8 mouse cellular contexts compared by ENCODE assay signal in genomic region chr13:60225736-60226135, GRCm38 (mm10). TPM values are rescaled to one million over a fixed set of nuclear protein-coding genes. Genes with fewer than 3 reads are reported as not detected.
A peak's percentile ranks its signal among the peaks of the same experiment; 100 is the strongest.
DNase-seq lines count a peak whose midpoint lies in the region; ATAC-seq and TF ChIP-seq lines count a peak whose summit lies in the region.

No protein-coding gene starts in this region.

- no peaks in the 10 kb centered on the region for H3K9me3 ChIP-seq in lung, embryonic 15.5 days
- no peaks in the 10 kb centered on the region for H3K9me3 ChIP-seq in embryonic facial prominence, embryonic 15.5 days (replicated peaks)
- no peaks in the 10 kb centered on the region for H3K9me3 ChIP-seq in hindbrain, embryonic 15.5 days

- DNase-seq in lung, postnatal 4 days = no peak
- no peak for DNase-seq in spleen, postnatal 14 days (ENCODE audit: low spot score in 2 of 2)
- DNase-seq in cerebellum, adult 8-10 months = no peak
- DNase-seq in layer of hippocampus, adult 11-12 months (ENCODE audit: low spot score) = no peak

- peaks cover 30% of the 10 kb centered on the region for H3K4me1 ChIP-seq in lung, embryonic 15.5 days
- peaks cover 44% of the 10 kb centered on the region for H3K4me1 ChIP-seq in embryonic facial prominence, embryonic 15.5 days
- peaks cover 6% of the 10 kb centered on the region for H3K4me1 ChIP-seq in hindbrain, embryonic 15.5 days (replicated peaks)

- H3K27ac ChIP-seq in lung, embryonic 15.5 days = peak overlapping the region; percentile 84
- peak overlapping the region; percentile 94 for H3K27ac ChIP-seq in embryonic facial prominence, embryonic 15.5 days (replicated peaks)
- peak overlapping the region; percentile 16; the same call in 1 of the 2 replicates for H3K27ac ChIP-seq in hindbrain, embryonic 15.5 days (replicated peaks)

- no peak overlapping the region for H3K4me3 ChIP-seq in lung, embryonic 15.5 days
- H3K4me3 ChIP-seq in embryonic facial prominence, embryonic 15.5 days (replicated peaks) = no peak overlapping the region
- no peak overlapping the region for H3K4me3 ChIP-seq in hindbrain, embryonic 15.5 days
- H3K4me3 ChIP-seq in myocyte = no peak overlapping the region

- peak overlapping the region; percentile 24; the same call in 1 of the 2 replicates for H3K4me2 ChIP-seq in lung, embryonic 15.5 days
- H3K4me2 ChIP-seq in embryonic facial prominence, embryonic 15.5 days (replicated peaks) = peak overlapping the region; percentile 24; the same call in 1 of the 2 replicates
- no peak overlapping the region for H3K4me2 ChIP-seq in hindbrain, embryonic 15.5 days
- H3K4me2 ChIP-seq in myocyte (ENCODE audit: low read depth) = peak overlapping the region; percentile 71

- no peak overlapping the region for H3K9ac ChIP-seq in lung, embryonic 15.5 days
- no peak overlapping the region for H3K9ac ChIP-seq in embryonic facial prominence, embryonic 15.5 days
- no peak overlapping the region for H3K9ac ChIP-seq in hindbrain, embryonic 15.5 days

- H3ac ChIP-seq in myocyte (ENCODE audit: control insufficient read depth, insufficient read length) = no peak overlapping the region

- ATAC-seq in lung, embryonic 15.5 days (ENCODE audit: borderline replicate concordance, extremely low read depth, low FRiP score, low TSS enrichment) = 0 out of 2 replicates have a peak, but pooled peaks have one; percentile 7
- ATAC-seq in embryonic facial prominence, embryonic 15.5 days (ENCODE audit: insufficient number of reproducible peaks, low FRiP score, low TSS enrichment, low read depth) = no peak
- ATAC-seq in hindbrain, embryonic 15.5 days (ENCODE audit: low FRiP score, low read depth) = no peak

- WGBS in lung, embryonic 15.5 days = 24% methylated on average over 1 of the region's 1 CpGs
- WGBS in embryonic facial prominence, embryonic 15.5 days = 47% methylated on average over 1 of the region's 1 CpGs
- 58% methylated on average over 1 of the region's 1 CpGs for WGBS in hindbrain, embryonic 15.5 days

- no peaks in the 10 kb centered on the region for H3K36me3 ChIP-seq in lung, embryonic 15.5 days
- no peaks in the 10 kb centered on the region for H3K36me3 ChIP-seq in embryonic facial prominence, embryonic 15.5 days
- H3K36me3 ChIP-seq in hindbrain, embryonic 15.5 days = no peaks in the 10 kb centered on the region
- no peaks in the 10 kb centered on the region for H3K36me3 ChIP-seq in myocyte (ENCODE audit: control insufficient read depth, insufficient read depth)

- H3K27me3 ChIP-seq in lung, embryonic 15.5 days = no peaks in the 10 kb centered on the region
- H3K27me3 ChIP-seq in embryonic facial prominence, embryonic 15.5 days = no peaks in the 10 kb centered on the region
- H3K27me3 ChIP-seq in hindbrain, embryonic 15.5 days = no peaks in the 10 kb centered on the region
- no peaks in the 10 kb centered on the region for H3K27me3 ChIP-seq in myocyte (ENCODE audit: control insufficient read depth, insufficient read depth, insufficient read length)

- no peak for TF ChIP-seq POLR2A in myocyte (IDR thresholded peaks at IDR 0.05; ENCODE audit: insufficient read length, low read depth)

- H3K79me2 ChIP-seq in myocyte (ENCODE audit: control insufficient read depth, insufficient read depth) = no peaks in the 10 kb centered on the region

TF ChIP-seq in myocyte, 11 proteins besides CTCF, POLR2A, EP300 and RAD21:
- TF ChIP-seq MAX (IDR thresholded peaks at IDR 0.05; ENCODE audit: low read depth) (no peak), REST (IDR thresholded peaks at IDR 0.05; ENCODE audit: insufficient read depth, insufficient read length) (no peak), MYOD1 (IDR thresholded peaks at IDR 0.05; ENCODE audit: control insufficient read depth in 1 of 3, insufficient read length in 2 of 3, low read depth in 2 of 3) (no peak), MYOG (IDR thresholded peaks at IDR 0.05; ENCODE audit: control insufficient read depth in 1 of 3, insufficient read depth in 1 of 3, insufficient read length in 2 of 3, low read depth in 2 of 3) (no peak)
TF ChIP-seq in myocyte: peak in this region for 0.

RNA-seq across cellular contexts. Expression of gene Gas1, which starts 48.6 kb away (rescaled TPM):
- 24.4 and 25.2 TPM in 2 replicates for polyA plus RNA-seq in lung, embryonic 15.5 days (2015; fragmentation: Nextera tagmentation; extraction: Ambion mirVana)
- polyA plus RNA-seq in embryonic facial prominence, embryonic 15.5 days (2015; fragmentation: Nextera tagmentation; extraction: Ambion mirVana) = 236 and 242 TPM in 2 replicates
- polyA plus RNA-seq in hindbrain, embryonic 15.5 days (2015; fragmentation: Nextera tagmentation; extraction: Ambion mirVana) = 24.8 and 28.7 TPM in 2 replicates
- polyA plus RNA-seq in myocyte (2012; fragmentation: generic; extraction: Trizol) = 25.7 TPM

Comparison
In these comparisons a context has a peak if more than half of its experiments do, and no peak if none do; other contexts are left out.
1. H3K27ac ChIP-seq: peak in every context shown above with its lines; median percentile 94 in embryonic facial prominence, embryonic 15.5 days; 84 in lung, embryonic 15.5 days; 16 in hindbrain, embryonic 15.5 days.